Mouse (Mus musculus): ENCODE data around the gene Rbks. TPM values are rescaled to one million over a fixed set of nuclear protein-coding genes. Genes with fewer than 3 reads are reported as not detected.
"Not testable (repeated sequence)": the region's sequence is repeated elsewhere in the genome, so short reads cannot be mapped to it uniquely, and the experiment has no call there.

The Rbks gene
- polyA plus RNA-seq, 1 experiment from 2014 or later = 15.4 TPM

DNA sequence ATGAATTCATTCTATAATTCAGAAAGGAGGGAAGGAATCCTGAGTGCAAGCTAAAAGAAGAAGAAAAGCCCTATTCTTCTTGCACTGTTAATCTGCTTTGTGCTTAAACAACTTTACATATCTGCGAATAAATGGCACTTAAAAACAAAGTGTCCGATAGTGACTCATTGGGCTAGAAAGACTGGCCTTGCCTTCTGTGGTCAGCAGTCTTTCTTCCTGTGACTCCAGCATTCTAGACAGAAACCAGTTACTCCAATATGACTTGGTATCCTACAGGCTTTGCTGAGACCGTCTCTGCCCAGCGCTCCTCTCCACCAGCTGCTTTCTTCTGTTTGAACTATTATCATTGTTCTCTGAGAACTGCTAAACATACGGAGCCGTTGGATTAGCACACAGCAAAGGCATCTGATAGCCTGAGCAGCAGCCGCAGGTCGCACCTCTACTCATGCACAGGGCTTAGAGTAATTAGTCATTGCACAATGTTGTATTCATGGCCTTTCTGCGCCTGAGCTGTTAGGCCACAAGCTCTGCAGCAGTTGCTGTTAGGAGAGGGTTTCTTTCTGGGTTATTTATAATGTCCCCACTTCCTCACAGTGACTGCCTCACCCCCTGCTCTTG lies 60.7 kb downstream of the Rbks start:
- Histone ChIP-seq H3K36me3 (no peaks in the 10 kb centered on the region), H3K4me1 (replicated peaks) (0 out of 2 replicates have a peak, but pooled peaks cover 4% of the 10 kb centered on the region), H3K4me2 (replicated peaks) (no peak overlapping the region), H3K9ac (no peak overlapping the region), H3K27ac (no peak overlapping the region), H3K27me3 (replicated peaks) (no peaks in the 10 kb centered on the region), H3K9me3 (no peaks in the 10 kb centered on the region), H3K4me3 (replicated peaks) (no peak overlapping the region)
- 46% methylated on average over 9 of the region's 9 CpGs for WGBS
- ATAC-seq = peak; percentile 68

GRCm38 (mm10) chr5:31634679-31635078 lies 62.7 kb downstream of the Rbks start:
- H3K4me3 ChIP-seq (replicated peaks) = no peak overlapping the region
- no peaks in the 10 kb centered on the region for H3K9me3 ChIP-seq
- no peak for ATAC-seq
- no peak overlapping the region for H3K4me2 ChIP-seq (replicated peaks)
- H3K27ac ChIP-seq = no peak overlapping the region
- no peaks in the 10 kb centered on the region for H3K27me3 ChIP-seq (replicated peaks)
- WGBS = 81% methylated on average over 5 of the region's 5 CpGs
- no peak overlapping the region for H3K9ac ChIP-seq
- no peaks in the 10 kb centered on the region for H3K36me3 ChIP-seq
- H3K4me1 ChIP-seq (replicated peaks) = peaks cover 8% of the 10 kb centered on the region; the same call in 1 of the 2 replicates

DNA sequence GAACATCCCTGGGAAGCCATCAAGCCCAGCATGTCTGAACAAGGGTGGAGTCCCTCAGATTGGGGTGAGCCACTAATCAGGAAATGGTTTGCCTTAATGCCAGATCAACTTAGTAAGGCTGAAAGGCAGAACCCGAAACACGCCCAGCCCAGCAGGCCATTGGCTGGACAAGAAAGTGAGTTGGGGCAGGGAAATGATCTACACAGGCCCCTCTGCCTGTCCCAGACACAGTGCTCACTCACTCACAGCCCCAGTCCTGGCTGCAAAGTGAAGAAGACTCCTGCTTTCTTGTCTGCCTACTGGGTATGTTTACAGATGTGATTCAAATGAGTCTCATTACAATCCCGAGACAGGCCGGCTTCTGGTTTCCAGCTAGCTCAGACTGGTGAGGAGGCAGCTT lies 63.3 kb downstream of the Rbks start:
- Histone ChIP-seq H3K4me3 (replicated peaks) (no peak overlapping the region), H3K4me2 (replicated peaks) (no peak overlapping the region), H3K9me3 (no peaks in the 10 kb centered on the region), H3K27ac (no peak overlapping the region), H3K9ac (no peak overlapping the region), H3K36me3 (no peaks in the 10 kb centered on the region), H3K27me3 (replicated peaks) (no peaks in the 10 kb centered on the region), H3K4me1 (replicated peaks) (peaks cover 8% of the 10 kb centered on the region; the same call in 1 of the 2 replicates)
- no peak for ATAC-seq
- WGBS = 70% methylated on average over 4 of the region's 4 CpGs

DNA sequence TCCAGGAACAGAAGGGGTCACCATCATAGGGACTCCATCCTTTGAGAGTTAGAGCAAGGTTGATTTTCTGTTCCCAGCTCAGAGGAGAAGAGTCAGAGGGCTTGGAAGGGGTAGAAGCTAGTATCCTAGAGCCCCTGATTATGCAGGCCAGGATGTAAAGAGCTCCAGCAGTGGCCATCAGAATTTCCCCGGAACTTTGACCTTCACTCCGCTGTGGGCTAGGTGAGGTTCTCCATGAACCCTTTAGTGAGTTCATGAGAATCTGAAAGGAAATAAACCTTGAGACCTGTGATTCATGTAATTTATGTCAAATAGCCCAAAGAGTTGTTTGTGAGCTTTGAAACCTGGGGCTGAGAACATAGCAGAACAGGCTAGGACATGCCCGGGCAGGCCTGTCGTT lies 66.3 kb downstream of the Rbks start:
- not testable (repeated sequence) for H3K4me1 ChIP-seq (replicated peaks); H3K4me3 ChIP-seq (replicated peaks); H3K27ac ChIP-seq; ATAC-seq; H3K9ac ChIP-seq; H3K4me2 ChIP-seq (replicated peaks); H3K27me3 ChIP-seq (replicated peaks); H3K9me3 ChIP-seq; H3K36me3 ChIP-seq
- 98% methylated on average over 4 of the region's 4 CpGs for WGBS

GRCm38 (mm10) chr5:31630064-31630463 lies 67.4 kb downstream of the Rbks start:
- peak; percentile 59; the same call in 1 of the 2 replicates for ATAC-seq
- no peak overlapping the region for H3K9ac ChIP-seq
- H3K9me3 ChIP-seq = no peaks in the 10 kb centered on the region
- no peak overlapping the region for H3K4me3 ChIP-seq (replicated peaks)
- peak overlapping the region; percentile 65 for H3K27ac ChIP-seq
- no peaks in the 10 kb centered on the region for H3K36me3 ChIP-seq
- 39% methylated on average over 5 of the region's 5 CpGs for WGBS
- H3K4me2 ChIP-seq (replicated peaks) = no peak overlapping the region
- no peaks in the 10 kb centered on the region for H3K27me3 ChIP-seq (replicated peaks)
- peaks cover 3% of the 10 kb centered on the region; the same call in 1 of the 2 replicates for H3K4me1 ChIP-seq (replicated peaks)

- Histone ChIP-seq H3K36me3 (no peaks in the 10 kb centered on the region), H3K27ac (no peak overlapping the region), H3K27me3 (replicated peaks) (no peaks in the 10 kb centered on the region), H3K4me2 (replicated peaks) (no peak overlapping the region), H3K9ac (no peak overlapping the region), H3K4me3 (replicated peaks) (no peak overlapping the region), H3K9me3 (no peaks in the 10 kb centered on the region), H3K4me1 (replicated peaks) (peaks cover 3% of the 10 kb centered on the region; the same call in 1 of the 2 replicates)
- 86% methylated on average over 8 of the region's 8 CpGs for WGBS
- no peak for ATAC-seq
Measured at GRCm38 (mm10) chr5:31628555-31628954, 68.9 kb downstream of the Rbks start.

DNA sequence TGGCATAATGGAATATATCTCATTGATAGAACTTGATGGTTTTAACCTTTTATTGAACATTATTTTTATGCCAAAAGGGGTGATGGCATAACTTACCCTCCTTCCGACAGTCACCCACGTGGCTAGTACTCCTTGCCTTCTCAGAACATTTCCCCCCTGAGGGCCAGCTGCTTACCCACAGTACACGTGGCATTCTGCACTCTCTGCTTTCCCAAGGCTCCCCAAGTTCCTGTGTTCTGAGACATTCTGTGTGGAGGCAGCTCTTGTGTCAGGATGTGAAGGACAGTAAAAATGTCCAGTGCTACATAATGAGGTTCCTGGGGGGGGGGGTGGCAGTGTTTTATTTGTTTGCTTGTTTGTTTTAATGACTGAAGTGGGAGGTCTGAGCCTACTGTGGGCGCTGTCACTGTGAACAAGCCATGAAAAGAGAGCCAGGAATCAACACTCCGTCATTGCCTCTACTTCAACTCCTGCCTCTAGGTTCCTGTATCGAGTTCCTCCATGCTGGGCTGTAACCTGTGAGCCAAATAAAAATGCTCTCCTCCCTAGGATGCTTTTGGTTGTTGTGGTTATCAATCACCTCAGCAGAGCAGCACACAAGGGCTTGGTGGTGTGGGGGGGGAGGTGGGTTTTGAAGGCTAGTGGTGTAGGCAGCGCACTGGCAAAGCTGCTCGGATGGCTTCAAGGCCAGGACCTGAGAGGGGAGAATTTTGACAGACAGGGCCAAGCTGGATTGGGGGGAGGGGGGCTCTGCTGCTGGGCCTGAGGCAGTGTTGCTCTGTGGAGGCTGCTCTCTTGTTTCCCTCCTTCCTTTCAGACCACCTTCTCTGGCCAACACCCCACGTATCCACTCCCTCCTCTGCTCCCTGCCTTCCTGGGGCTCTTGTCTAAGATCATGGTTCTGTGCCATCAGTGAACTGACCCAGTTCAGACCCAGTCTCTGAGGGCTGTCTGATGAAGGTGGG lies 69.6 kb downstream of the Rbks start:
- H3K4me1 ChIP-seq (replicated peaks) = peaks cover 3% of the 10 kb centered on the region; the same call in 1 of the 2 replicates
- H3K4me3 ChIP-seq (replicated peaks) = no peak overlapping the region
- no peaks in the 10 kb centered on the region for H3K27me3 ChIP-seq (replicated peaks)
- no peak overlapping the region for H3K9ac ChIP-seq
- ATAC-seq = no peak
- no peaks in the 10 kb centered on the region for H3K9me3 ChIP-seq
- H3K36me3 ChIP-seq = no peaks in the 10 kb centered on the region
- 72% methylated on average over 9 of the region's 9 CpGs for WGBS
- no peak overlapping the region for H3K27ac ChIP-seq
- no peak overlapping the region for H3K4me2 ChIP-seq (replicated peaks)

GRCm38 (mm10) chr5:31627117-31627516 lies 70.3 kb downstream of the Rbks start:
- 34% methylated on average over 3 of the region's 3 CpGs for WGBS
- no peak overlapping the region for H3K9ac ChIP-seq
- H3K27ac ChIP-seq = no peak overlapping the region
- no peak overlapping the region for H3K4me3 ChIP-seq (replicated peaks)
- no peaks in the 10 kb centered on the region for H3K36me3 ChIP-seq
- ATAC-seq = no peak
- no peak overlapping the region for H3K4me2 ChIP-seq (replicated peaks)
- H3K27me3 ChIP-seq (replicated peaks) = no peaks in the 10 kb centered on the region
- no peaks in the 10 kb centered on the region for H3K9me3 ChIP-seq
- H3K4me1 ChIP-seq (replicated peaks) = peaks cover 3% of the 10 kb centered on the region; the same call in 1 of the 2 replicates

DNA sequence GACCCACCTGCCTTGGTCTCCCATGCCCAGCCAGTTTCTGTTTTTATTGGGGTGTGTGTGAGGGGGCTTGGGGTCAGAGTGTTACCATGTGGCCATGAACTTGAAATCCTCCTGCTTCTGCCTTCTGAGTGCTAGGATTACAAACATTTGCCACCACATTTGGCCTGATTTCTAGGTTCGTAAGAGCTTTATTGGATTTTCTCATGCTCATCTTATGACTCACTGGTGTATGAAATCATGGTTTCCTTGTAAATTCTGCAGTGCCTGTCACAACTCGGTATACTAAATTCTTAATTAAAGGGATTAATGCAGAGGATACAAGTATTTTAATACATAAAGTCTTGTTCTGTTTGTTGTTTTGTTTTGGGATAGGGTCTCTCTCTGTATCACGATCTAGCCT lies 77.1 kb downstream of the Rbks start:
- Histone ChIP-seq H3K4me2 (replicated peaks) (no peak overlapping the region), H3K27ac (no peak overlapping the region), H3K36me3 (peaks cover 4% of the 10 kb centered on the region), H3K4me1 (replicated peaks) (0 out of 2 replicates have a peak, but pooled peaks cover 3% of the 10 kb centered on the region), H3K9me3 (no peaks in the 10 kb centered on the region), H3K4me3 (replicated peaks) (no peak overlapping the region), H3K9ac (no peak overlapping the region), H3K27me3 (replicated peaks) (no peaks in the 10 kb centered on the region)
- no peak for ATAC-seq
- WGBS = 91% methylated on average over 3 of the region's 3 CpGs

GRCm38 (mm10) chr5:31614339-31615025 lies 82.9 kb downstream of the Rbks start:
- H3K4me3 ChIP-seq (replicated peaks) = peak overlapping the region; percentile 89
- peak overlapping the region; percentile 82 for H3K9ac ChIP-seq
- peaks cover 4% of the 10 kb centered on the region for H3K36me3 ChIP-seq
- ATAC-seq = no peak
- 53% methylated on average over 6 of the region's 6 CpGs for WGBS
- H3K27ac ChIP-seq = peak overlapping the region; percentile 94
- peaks cover 12% of the 10 kb centered on the region for H3K4me1 ChIP-seq (replicated peaks)
- H3K4me2 ChIP-seq (replicated peaks) = peak overlapping the region; percentile 52
- H3K27me3 ChIP-seq (replicated peaks) = no peaks in the 10 kb centered on the region
- no peaks in the 10 kb centered on the region for H3K9me3 ChIP-seq

DNA sequence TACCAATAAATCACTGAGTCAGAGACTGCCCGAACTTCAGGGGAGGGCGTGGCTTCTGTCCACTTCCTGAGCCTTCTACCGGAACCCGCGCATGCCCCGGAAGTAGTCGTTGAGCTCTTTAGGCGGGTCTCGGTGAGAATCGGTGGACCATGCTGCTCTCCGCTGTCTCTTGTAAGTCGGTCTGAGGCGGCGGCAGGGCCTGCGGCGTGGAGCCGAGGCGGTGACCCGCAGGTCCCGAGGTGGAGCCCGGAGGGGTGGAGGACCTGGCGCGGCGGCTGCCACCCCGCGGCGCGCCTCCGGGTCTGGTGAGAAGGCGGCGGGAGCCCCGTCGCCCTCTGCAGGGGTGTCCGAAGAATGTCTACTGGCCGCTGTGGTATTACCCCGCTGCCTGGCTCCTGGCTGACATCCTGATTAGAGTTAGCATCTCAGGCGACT lies 83.6 kb downstream of the Rbks start:
- H3K4me2 ChIP-seq (replicated peaks) = peak overlapping the region; percentile 52
- no peaks in the 10 kb centered on the region for H3K27me3 ChIP-seq (replicated peaks)
- ATAC-seq = peak; percentile 94
- H3K27ac ChIP-seq = peak overlapping the region; percentile 94
- H3K36me3 ChIP-seq = peaks cover 4% of the 10 kb centered on the region
- under 1% methylated on average over 37 of the region's 37 CpGs for WGBS
- peak overlapping the region; percentile 82 for H3K9ac ChIP-seq
- peak overlapping the region; percentile 89 for H3K4me3 ChIP-seq (replicated peaks)
- peaks cover 13% of the 10 kb centered on the region for H3K4me1 ChIP-seq (replicated peaks)
- H3K9me3 ChIP-seq = no peaks in the 10 kb centered on the region

- Histone ChIP-seq H3K4me1 (replicated peaks) (peaks cover 14% of the 10 kb centered on the region), H3K9me3 (no peaks in the 10 kb centered on the region), H3K27me3 (replicated peaks) (no peaks in the 10 kb centered on the region), H3K36me3 (no peaks in the 10 kb centered on the region), H3K9ac (no peak overlapping the region), H3K27ac (no peak overlapping the region), H3K4me3 (replicated peaks) (no peak overlapping the region), H3K4me2 (replicated peaks) (no peak overlapping the region)
- ATAC-seq = no peak
- WGBS = 97% methylated on average over 1 of the region's 1 CpGs
Measured at GRCm38 (mm10) chr5:31611186-31611585, 86.2 kb downstream of the Rbks start.
